Mouse (Mus musculus): ENCODE measurements around the gene Dhx8.

The Dhx8 gene

GRCm38 (mm10) chr11:101801386-101801785 is 68.7 kb downstream of the Dhx8 start:
- DNase-seq (ENCODE audit: low spot score) = no peak

DNA sequence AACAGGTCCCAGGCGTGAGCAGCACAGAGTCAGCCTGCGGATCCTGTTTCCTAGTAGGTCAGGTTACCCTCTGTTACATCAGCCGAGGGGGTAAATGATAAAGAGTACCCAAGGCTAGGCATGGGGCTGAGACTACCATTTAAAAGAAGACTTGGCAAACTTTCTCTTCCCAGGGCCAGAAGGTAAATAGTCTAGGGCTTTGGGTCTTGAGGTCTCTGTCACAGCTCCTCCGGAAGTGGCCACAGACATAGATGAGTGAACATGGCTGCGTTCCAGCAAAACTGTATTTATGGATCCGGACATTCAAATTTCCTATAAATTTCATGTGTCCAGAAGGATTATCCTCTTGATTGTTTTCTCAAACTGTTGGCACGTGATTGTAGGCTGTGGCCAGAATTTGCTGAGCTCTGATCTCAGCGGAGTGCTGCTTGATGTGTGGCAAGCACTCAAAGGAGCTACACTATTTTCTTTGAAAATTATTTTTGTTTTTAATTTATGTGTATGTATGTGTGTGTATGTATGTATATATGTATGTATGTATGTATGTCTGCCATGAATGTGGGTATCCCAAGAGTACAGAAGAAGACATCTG is 72.5 kb downstream of the Dhx8 start:
- DNase-seq (ENCODE audit: low spot score) = no peak

DNA sequence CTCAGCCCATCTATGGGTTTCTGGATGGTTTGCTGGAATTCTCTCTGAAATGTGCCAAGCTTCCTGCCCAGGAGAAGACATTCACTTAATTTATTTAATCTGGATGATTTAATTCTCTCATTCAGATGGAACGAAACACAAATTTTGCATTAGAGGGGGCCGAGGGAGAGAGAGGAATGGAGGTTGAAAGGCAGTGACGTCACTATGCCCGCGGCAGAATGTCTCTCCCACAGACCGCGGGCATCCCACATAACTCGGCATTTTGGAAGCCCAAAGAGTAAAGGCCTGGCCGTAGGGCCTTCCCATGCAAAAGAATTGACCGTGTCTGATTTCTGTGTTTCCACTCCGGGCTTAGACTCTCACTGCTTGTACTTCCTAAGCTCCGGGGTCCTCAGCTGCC is 74.0 kb downstream of the Dhx8 start:
- no peak for DNase-seq (ENCODE audit: low spot score)

DNA sequence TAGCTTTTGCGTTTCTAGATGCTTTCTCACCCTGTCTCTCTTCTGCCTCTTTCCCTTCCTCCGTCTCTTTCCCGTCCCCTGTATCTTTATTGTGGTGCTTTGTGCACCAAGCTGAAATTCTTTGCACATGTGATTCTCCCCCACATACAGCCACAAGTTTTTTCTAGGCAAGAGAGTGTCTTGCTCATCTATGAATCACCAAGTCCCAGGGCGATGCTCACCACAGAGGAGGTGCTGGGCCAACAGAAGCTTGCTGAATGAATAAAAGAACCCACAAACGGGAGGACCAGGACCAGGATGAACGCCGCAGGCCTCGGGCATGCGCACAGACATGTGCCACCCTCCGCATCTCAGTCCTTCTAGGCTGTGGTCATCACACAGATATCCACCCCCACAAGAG is 74.5 kb downstream of the Dhx8 start:
- DNase-seq (ENCODE audit: low spot score) = no peak

- no peak for DNase-seq (ENCODE audit: low spot score)
Measured at GRCm38 (mm10) chr11:101809060-101809828, 76.5 kb downstream of the Dhx8 start.

GRCm38 (mm10) chr11:101813259-101813658 is 80.5 kb downstream of the Dhx8 start:
- peak; percentile 84 for DNase-seq (ENCODE audit: low spot score)

DNA sequence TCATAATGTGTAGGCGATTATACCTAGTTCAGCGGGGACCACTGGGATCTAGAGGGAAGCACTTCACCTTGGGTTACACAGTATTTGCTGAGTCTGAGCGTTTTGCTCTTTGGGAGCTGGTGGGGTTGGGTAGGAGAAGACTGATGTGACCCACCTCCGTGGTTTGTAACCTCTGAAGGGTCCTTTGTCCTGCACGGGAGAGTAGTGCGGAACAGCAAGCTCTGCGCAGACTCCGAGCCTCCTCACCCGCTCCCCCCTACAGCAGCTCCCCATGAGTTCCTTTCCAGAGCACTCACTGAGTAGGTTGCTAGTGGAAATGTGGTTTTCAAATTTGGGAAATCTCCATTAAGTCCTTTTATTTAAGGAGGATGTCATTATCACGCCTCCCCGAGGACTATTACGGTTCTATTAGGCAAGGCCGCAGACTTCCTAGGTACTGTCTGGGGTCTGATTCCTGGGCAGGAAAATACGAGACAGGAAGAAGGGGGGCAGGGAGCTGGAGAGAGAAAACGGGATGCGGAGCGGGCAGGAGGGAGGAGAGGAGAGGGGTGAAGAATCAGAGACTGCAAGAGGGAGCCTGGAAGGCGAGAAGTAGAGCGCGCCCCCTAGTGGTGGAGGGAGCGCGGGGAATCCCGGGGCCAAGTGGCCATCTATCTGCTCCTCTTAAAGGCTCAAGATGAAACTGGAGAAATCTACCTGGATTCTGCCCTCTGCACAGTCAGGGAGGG is 81.8 kb downstream of the Dhx8 start:
- peak; percentile 94 for DNase-seq (ENCODE audit: low spot score)

GRCm38 (mm10) chr11:101815103-101816085 is 82.7 kb downstream of the Dhx8 start:
- DNase-seq (ENCODE audit: low spot score) = peak; percentile 82
